Mouse (Mus musculus) bone marrow macrophage, adult 2 months (primary cell): ENCODE results near the gene Wnt11.

Source experiments
- CTCF ChIP-seq: IDR thresholded peaks from 2 replicates; pipeline ENCODE4 v1.5.1; 2012; ENCODE audit warnings: low read depth, mild to moderate bottlenecking, low read length, moderate library complexity
- POLR2A ChIP-seq: IDR thresholded peaks from 2 replicates; pipeline ENCODE4 v1.6.1; 2012; ENCODE audit warnings: mild to moderate bottlenecking, low read depth, low read length, borderline replicate concordance

GRCm38 (mm10) chr7:98881887-98882286 lies 47.0 kb downstream of the Wnt11 start:
- no peak for TF ChIP-seq POLR2A
- TF ChIP-seq CTCF, result no peak
